Mouse (Mus musculus): ENCODE results near the gene Snx19.

The Snx19 gene

GRCm38 (mm10) chr9:30484183-30484582 is 57.3 kb downstream of the Snx19 start:
- no peak for DNase-seq (ENCODE audit: low spot score)

- DNase-seq (ENCODE audit: low spot score), result no peak
These were observed 58.3 kb downstream of the Snx19 start for GRCm38 (mm10) chr9:30485161-30485560.

GRCm38 (mm10) chr9:30488384-30488783 is 61.5 kb downstream of the Snx19 start:
- no peak for DNase-seq (ENCODE audit: low spot score)

- no peak for DNase-seq (ENCODE audit: low spot score)
These were observed 67.5 kb downstream of the Snx19 start for GRCm38 (mm10) chr9:30494446-30494845.

GRCm38 (mm10) chr9:30508966-30509365 is 82.1 kb downstream of the Snx19 start:
- DNase-seq (ENCODE audit: low spot score), result no peak

GRCm38 (mm10) chr9:30515953-30516352 is 89.0 kb downstream of the Snx19 start:
- DNase-seq (ENCODE audit: low spot score), result no peak
